Mouse (Mus musculus): Measurements from ENCODE around the gene Rbfox3. TPM values are rescaled to one million over a fixed set of nuclear protein-coding genes. Genes with fewer than 3 reads are reported as not detected.

The Rbfox3 gene
- total RNA-seq, 2 experiments from 2014 or later: 6.6 to 8.2 TPM

DNA sequence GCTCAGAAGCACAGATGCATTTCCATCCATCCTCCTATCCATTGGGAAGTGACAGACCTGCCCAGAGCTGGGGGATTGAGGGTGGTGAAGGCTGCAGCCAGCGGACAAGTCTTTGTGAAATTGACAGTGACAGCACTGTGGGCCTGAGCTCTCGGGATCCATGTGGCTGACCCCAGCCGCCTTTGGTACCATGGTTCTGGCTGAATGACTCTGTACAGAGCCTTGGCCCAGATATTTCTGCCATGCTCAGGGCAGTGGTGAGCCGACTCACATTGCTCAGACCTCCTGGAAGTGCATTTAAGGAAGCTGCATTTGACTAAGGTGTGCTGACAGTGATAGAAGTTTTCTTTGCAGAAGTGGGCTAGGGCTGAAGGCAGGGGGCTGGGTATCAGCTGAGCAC, 144.0 kb downstream of the Rbfox3 start:
- no peak for DNase-seq (ENCODE audit: low spot score in 2 of 2)

DNA sequence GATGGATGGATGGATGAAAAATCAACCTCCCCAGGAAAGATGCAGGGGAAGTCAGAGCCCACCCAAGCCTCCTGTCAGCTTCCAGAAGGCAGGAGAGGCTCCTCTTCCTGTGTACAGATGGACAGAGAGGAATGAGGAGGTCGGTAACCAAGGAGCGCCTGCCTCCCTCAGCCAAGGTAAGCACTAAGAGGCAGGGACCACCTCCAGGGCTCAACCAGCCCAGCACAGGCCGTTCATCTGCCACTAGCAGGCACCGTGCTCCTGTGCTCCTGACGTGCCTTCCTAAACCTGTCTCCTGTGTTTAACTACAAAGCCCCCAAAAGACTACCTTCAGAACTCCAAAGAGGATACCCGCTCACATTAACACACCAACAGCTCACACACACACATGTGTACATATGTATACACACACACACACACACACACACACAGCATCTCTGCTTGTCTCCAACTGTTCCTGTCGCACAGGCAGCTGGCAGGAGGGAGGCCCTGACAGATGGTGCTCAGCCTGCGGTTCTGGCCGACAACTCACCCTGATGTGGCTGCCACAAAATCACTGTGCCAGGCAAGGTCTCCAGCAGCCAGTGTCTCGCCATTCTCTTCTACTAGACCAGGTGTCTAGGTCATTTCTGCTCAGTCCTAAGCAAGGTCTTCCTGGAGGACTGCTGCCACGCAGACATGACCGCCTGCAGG, 151.0 kb downstream of the Rbfox3 start:
- no peak for DNase-seq (ENCODE audit: low spot score in 2 of 2)

DNA sequence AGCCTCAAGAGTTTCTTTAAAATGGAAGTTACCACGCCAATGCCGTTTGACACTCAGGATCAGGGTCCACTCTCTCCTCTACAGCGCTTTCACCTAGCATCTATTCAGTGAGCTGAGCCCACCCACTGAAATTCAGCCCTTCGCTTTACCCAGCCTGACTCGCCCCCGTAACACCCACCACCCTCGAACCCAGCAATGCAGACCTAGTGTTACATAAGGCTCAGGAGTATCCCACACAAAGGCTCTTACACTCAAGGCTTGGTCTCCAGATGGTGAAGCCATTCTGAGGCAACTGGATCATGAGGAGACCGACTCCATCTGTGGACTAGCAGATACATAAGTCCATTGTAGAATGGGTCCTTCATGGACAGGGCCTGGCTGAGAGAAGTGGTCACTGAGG, 152.2 kb downstream of the Rbfox3 start:
- no peak for DNase-seq (ENCODE audit: low spot score in 2 of 2)

DNA sequence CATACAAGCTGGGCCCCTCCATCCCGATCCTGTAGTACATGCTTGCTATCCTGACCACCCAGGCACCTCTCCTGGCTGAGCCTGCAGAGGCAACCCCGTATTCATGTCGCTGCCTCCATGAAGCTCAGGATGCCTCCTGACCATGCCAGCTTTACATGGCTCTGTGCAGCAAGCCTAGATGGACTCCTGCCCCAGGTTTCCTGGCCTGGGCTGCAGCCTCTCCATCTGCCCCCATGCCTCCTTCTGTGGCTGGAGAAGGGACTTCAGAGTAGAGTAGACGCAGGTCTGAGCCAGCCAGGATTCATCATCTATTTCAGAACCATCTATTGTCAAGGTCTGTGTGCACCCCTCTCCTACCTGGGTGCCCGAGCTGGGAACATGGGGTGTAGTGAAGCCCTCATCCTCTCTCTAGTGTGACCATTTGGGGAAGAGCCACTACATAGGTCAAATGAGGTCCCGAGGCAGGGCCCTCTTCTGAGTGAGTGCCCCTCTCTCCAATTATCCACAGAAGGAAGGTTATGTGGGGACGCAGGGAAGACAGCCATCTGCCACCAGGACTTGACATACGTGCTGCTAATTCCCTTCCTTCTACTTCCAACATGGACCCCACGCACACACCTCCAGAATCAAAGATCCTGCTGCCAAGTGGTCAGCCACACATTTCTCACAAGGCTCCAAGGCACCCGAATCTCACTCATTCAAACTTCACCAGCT, 153.0 kb downstream of the Rbfox3 start:
- DNase-seq (ENCODE audit: low spot score in 2 of 2): no peak

- DNase-seq (ENCODE audit: low spot score in 2 of 2): no peak
Measured at GRCm38 (mm10) chr11:118757488-118757887, 153.9 kb downstream of the Rbfox3 start.

DNA sequence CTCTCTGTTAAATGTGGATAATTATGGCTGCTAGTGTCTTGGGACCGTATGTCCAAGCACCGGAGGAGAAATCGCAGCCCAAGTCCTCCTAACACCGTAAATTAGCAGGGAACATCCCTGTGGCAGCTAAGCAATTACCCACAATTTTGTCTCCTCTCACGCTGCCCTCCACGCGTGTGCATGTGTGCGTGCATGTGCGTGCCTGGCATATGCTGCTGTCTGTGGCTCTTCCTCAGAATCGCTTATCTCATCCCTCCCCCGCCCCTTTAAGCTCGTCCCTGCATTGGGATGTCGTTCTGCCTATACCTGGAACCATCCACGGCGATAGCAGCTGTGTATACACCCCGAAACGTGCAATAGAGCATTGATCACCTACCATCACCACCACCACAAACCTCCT, 156.4 kb downstream of the Rbfox3 start:
- DNase-seq (ENCODE audit: low spot score in 2 of 2): no peak

GRCm38 (mm10) chr11:118754535-118754934, 156.9 kb downstream of the Rbfox3 start:
- no peak for DNase-seq (ENCODE audit: low spot score in 2 of 2)

- DNase-seq (ENCODE audit: low spot score in 2 of 2): no peak
Measured at GRCm38 (mm10) chr11:118751879-118752616, 159.3 kb downstream of the Rbfox3 start.

DNA sequence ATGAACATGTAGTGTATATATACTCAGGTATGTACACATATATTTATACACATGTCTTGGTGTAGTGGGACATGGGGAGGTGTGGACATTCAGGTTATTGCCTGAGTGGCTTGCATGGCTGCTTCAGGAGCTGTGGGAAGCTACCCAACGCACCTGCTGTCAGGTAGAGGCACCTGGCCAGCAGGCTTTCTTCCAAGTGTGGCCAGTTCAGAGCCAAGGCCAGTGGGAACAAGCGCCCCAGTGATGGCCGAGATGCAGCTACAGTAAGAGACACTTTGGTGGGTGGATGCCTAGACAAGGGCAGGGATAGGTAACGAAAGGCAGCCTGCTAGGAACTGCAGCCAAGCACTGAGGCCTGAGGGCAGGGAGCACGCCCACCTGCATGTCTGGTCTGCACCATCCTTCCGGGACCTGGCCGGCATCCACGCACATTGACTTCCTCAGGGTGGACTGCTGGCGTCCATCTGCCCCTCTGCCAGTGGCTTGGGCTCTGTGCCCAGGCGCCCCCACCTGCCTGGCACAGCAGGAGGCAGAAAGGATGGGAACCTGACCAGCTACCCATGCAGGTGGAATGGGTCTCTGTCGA, 160.6 kb downstream of the Rbfox3 start:
- DNase-seq (ENCODE audit: low spot score in 2 of 2): no peak

DNA sequence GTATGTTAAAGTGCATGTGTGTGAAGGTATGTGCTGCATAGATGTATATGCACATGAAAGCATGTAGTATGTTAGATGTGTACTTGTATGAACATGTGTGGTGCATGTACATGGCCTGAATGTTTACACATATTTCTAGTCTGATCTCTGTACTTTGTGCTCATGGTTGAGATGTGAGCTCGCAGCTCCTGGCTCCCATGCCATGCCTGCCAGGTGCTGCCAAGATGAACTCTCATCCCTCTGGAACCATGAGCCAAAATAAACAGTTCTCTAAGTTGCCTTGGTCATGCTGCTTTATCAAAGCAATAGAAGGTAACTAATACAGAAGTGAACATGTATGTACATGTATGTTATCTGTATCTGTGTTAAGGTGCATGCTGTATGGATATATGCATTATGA, 161.9 kb downstream of the Rbfox3 start:
- no peak for DNase-seq (ENCODE audit: low spot score in 2 of 2)

- no peak for DNase-seq (ENCODE audit: low spot score in 2 of 2)
Measured at GRCm38 (mm10) chr11:118748622-118749021, 162.8 kb downstream of the Rbfox3 start.

DNA sequence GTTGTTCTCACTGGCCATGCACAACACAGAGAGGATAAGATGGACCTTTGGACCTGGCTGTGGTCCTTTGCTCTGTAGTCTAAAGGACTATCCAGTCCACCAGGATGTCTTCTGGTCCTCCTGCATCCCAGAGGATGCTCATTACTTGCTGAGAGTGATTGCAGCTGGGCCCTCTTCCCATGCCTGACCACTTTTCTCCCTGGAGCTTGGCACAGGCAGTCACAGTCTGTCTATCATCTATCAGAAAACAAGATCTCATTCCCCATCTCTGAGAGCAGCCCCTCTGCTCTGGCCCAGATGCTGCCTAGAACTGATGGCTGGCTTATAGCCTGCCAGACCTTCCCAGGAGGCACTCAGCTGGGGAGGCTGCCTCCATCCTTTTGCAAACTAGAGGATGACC, 166.1 kb downstream of the Rbfox3 start:
- DNase-seq (ENCODE audit: low spot score in 2 of 2): no peak

DNA sequence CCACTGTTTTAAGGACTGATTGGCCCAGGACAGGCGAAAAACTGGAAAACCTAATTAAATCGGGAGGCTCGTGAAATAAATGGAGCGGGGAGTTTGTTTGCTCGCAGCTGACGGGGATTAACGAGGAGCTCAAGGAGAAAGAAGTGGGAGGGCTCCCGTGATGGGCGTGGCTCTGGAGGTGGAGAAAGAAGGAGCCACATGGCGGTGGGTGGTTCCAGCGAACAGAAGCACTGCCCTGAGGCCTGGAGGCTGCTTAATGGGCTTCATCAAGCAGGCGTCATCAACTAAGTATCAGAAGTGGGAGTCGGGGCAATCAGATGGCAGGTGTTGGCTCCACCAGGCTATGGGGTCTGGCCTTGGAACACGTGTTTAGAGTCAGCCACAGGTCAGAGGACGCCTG, 166.6 kb downstream of the Rbfox3 start:
- no peak for DNase-seq (ENCODE audit: low spot score in 2 of 2)

GRCm38 (mm10) chr11:118742762-118743161, 168.6 kb downstream of the Rbfox3 start:
- DNase-seq (ENCODE audit: low spot score in 2 of 2): no peak

DNA sequence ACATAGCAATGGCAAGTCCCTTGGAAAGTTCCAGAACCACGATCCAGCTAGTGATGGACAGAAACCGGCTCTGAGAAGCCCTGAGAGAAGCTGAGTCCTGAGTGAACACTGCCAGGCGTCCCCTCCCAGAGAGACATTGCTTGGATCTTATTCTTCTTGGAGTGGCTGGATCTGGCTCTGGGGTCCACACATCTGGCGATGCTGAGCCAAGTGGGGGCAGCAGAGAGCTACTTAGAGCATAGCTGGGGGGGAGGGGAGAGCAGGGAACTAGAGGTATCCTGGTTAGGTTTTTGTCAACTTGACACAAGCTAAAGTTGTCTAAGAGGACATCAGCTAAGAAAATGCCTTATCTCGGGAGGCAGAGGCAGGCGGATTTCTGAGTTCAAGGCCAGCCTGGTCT, 170.1 kb downstream of the Rbfox3 start:
- DNase-seq (ENCODE audit: low spot score in 2 of 2): no peak

GRCm38 (mm10) chr11:118740001-118740400, 171.4 kb downstream of the Rbfox3 start:
- DNase-seq (ENCODE audit: low spot score in 2 of 2): peak; percentile 32 to 51

GRCm38 (mm10) chr11:118738855-118739832, 172.3 kb downstream of the Rbfox3 start:
- peak; percentile 37 to 55 for DNase-seq (ENCODE audit: low spot score in 2 of 2)

- no peak for DNase-seq (ENCODE audit: low spot score in 2 of 2)
Measured at GRCm38 (mm10) chr11:118738323-118738722, 173.1 kb downstream of the Rbfox3 start.

DNA sequence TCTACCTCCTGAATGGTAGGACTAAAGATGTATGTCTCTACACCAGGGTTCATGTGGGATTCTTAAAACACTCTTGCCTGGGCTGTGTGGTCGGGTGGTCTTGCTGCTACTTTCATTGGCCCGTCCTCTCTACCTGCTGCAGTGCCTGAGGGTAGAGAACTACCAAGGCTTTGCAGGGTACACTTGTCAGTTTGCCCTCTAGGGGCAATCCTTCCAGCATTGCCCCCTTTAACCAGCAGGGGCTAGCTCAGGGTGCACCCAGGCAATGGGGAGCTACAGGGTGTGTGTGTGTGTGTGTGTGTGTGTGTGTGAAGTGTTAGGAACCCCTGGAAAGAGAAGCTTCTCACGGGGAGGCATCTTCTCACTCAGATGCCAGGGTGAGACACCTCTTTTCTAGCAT, 173.6 kb downstream of the Rbfox3 start:
- DNase-seq (ENCODE audit: low spot score in 2 of 2): no peak

- no peak for DNase-seq (ENCODE audit: low spot score in 2 of 2)
Measured at GRCm38 (mm10) chr11:118736993-118737392, 174.4 kb downstream of the Rbfox3 start.

DNA sequence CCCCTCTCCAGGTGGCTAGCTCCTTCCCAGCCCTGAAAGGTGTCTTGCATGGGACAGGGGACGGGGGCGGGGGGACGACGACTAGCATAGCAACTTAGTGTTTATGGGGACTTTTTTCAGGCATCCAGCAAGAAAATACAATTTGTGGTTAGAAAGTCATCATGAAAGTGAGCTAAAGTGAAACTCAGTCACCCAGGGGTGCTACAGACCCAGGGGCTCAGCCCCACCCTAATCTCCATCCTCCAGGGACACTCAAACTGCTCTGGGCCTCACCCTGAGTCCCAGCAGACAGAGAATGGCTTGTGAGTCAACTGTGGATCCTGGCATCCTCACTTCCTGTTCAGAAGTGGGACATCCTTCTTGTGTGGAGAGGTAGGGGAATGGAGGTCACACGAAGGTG, 179.7 kb downstream of the Rbfox3 start:
- DNase-seq (ENCODE audit: low spot score in 2 of 2): no peak

Measured in adrenal gland, postnatal 4 days (tissue).